Mouse (Mus musculus) bone marrow macrophage, adult 2 months (primary cell): ENCODE results near the gene Mrps21.

Experiments
- CTCF ChIP-seq: IDR thresholded peaks from 2 replicates; pipeline ENCODE4 v1.5.1; 2012; ENCODE audit warnings: low read depth, mild to moderate bottlenecking, low read length, moderate library complexity
- POLR2A ChIP-seq: IDR thresholded peaks from 2 replicates; pipeline ENCODE4 v1.6.1; 2012; ENCODE audit warnings: mild to moderate bottlenecking, low read depth, low read length, borderline replicate concordance

DNA sequence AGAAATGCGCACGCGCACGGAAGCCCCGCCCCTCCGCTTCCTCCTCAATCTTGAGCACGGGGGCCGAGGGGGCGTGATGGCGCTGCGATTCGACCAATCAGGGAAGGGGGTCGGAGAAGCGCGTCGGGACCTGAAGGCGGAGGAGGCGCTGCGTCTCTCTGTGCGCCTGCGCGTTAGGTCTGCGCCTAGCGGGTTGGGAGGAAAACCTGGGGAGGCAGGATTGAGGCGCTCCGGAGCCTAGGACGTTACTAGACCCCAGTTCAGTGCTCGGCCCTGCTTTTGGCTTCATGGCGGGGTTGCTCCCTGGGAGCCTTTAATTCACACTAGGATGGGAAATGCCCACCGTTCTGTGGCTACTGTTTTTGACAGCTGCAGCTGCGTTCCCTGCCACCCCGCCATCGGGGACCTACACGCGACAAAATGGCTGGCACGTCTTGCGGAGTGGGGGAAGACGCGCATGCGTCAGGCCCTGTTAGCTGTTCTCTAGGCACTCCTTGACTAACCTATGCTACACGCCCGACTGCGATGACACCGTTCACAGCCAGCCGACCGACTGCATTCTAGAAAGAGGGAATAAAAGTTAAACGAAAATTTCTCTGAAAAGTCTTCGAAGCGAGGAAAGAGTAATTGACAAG, 51.9 kb downstream of the Mrps21 start:
- peak; percentile 9; the same call in 1 of the 2 replicates for TF ChIP-seq POLR2A
- no peak for TF ChIP-seq CTCF
